Mouse (Mus musculus) A20 (cell line): Measurements from ENCODE around the gene Fastkd1.
A peak's percentile ranks its signal among the peaks of the same experiment; 100 is the strongest.

Experiments
- DNase-seq: peaks from one replicate; pipeline ENCODE4 v3.0.0-alpha.2; 2011; ENCODE audit warnings: low read depth, low spot score

Fastkd1 gene

GRCm38 (mm10) chr2:69669853-69670252 lies 43.5 kb downstream of the Fastkd1 start, which contains the start of gene Klhl41:
TSS of gene Klhl41 (plus strand) at chr2:69670120.
- DNase-seq = no peak

- DNase-seq = no peak
These were observed 44.9 kb downstream of the Fastkd1 start for GRCm38 (mm10) chr2:69668414-69668813.

GRCm38 (mm10) chr2:69667656-69668055 lies 45.7 kb downstream of the Fastkd1 start:
- DNase-seq = no peak

GRCm38 (mm10) chr2:69663827-69664476 lies 49.4 kb downstream of the Fastkd1 start:
- DNase-seq = peak; percentile 47

GRCm38 (mm10) chr2:69659326-69659725 lies 54.0 kb downstream of the Fastkd1 start:
- DNase-seq = no peak

GRCm38 (mm10) chr2:69649716-69650115 lies 63.6 kb downstream of the Fastkd1 start:
- no peak for DNase-seq

GRCm38 (mm10) chr2:69646726-69647490 lies 66.4 kb downstream of the Fastkd1 start, which contains the start of gene Bbs5:
TSS of gene Bbs5 (plus strand) at chr2:69647171.
- peak; percentile 72 for DNase-seq

GRCm38 (mm10) chr2:69644968-69645617 lies 68.2 kb downstream of the Fastkd1 start:
- DNase-seq = no peak

- DNase-seq = peak; percentile 91
These were observed 73.2 kb downstream of the Fastkd1 start for GRCm38 (mm10) chr2:69640100-69640499.

GRCm38 (mm10) chr2:69637989-69638388 lies 75.3 kb downstream of the Fastkd1 start:
- peak; percentile 31 for DNase-seq
